Comparison of ENCODE assay signal across 8 mouse cellular contexts in the genomic region with DNA sequence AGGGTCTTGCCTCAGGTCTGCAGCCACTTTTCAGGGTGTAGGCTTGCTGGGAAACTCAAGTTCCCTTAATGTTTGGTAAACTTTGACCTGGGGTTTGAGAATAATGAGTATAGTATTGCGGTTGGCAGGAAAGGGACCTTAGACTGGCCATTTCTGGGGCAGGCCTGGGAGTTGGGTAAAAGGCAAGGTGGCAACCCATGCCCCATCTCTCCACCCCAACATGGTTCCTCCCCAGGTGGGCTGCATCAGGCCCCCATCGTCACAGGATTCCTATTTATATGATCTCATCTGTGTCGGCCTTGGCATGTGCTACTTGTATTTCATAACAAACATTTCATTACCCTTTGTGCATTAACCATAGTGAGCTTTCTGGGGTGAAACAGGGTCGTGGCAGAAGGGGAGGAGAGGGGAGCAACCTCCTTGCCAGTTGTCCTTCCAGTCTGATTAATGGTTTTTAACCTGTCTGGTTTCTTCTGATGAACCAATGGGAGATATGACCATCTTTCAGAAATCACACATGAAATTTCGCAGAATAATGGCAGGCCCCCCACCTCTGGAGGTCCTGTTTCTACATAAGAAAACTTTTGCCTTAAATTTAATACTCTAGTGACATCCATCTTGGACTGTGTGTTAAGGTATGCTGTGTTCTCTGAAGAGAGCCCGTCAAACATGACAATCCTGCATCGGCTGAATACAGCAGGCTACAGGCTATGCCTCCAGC. TPM values are rescaled to one million over a fixed set of nuclear protein-coding genes. Genes with fewer than 3 reads are reported as not detected.
A peak's percentile ranks its signal among the peaks of the same experiment; 100 is the strongest.
DNase-seq lines count a peak whose midpoint lies in the region; ATAC-seq lines count a peak whose summit lies in the region.

No protein-coding gene starts in this region.

- WGBS in heart, embryonic 10.5 days = 17% methylated on average over 7 of the region's 7 CpGs
- WGBS in forebrain, embryonic 10.5 days = 17% methylated on average over 7 of the region's 7 CpGs
- 7% methylated on average over 7 of the region's 7 CpGs for WGBS in kidney, embryonic 14.5 days
- 23% methylated on average over 7 of the region's 7 CpGs for WGBS in midbrain, embryonic 16.5 days

- no peak for ATAC-seq in kidney, embryonic 14.5 days (ENCODE audit: low FRiP score, low TSS enrichment)
- no peak for ATAC-seq in midbrain, embryonic 16.5 days

- peaks cover 7% of the 10 kb centered on the region; the same call in 1 of the 2 replicates for H3K36me3 ChIP-seq in heart, embryonic 10.5 days
- peaks cover 13% of the 10 kb centered on the region for H3K36me3 ChIP-seq in forebrain, embryonic 10.5 days (replicated peaks)
- H3K36me3 ChIP-seq in kidney, embryonic 14.5 days (ENCODE audit: control insufficient read depth, insufficient read depth, low read length) = peaks cover 12% of the 10 kb centered on the region; the same call in 1 of the 2 replicates
- H3K36me3 ChIP-seq in midbrain, embryonic 16.5 days (ENCODE audit: control insufficient read depth, insufficient read depth, low read length) = no peaks in the 10 kb centered on the region

- H3K4me3 ChIP-seq in heart, embryonic 10.5 days = peak overlapping the region; percentile 85
- peak overlapping the region; percentile 81 for H3K4me3 ChIP-seq in forebrain, embryonic 10.5 days
- peak overlapping the region; percentile 87 for H3K4me3 ChIP-seq in kidney, embryonic 14.5 days (ENCODE audit: low read length)
- peak overlapping the region; percentile 40; the same call in 1 of the 2 replicates for H3K4me3 ChIP-seq in midbrain, embryonic 16.5 days (ENCODE audit: low read depth, low read length)

- H3K27me3 ChIP-seq in heart, embryonic 10.5 days (ENCODE audit: insufficient read depth, poor library complexity, severe bottlenecking) = peaks cover 18% of the 10 kb centered on the region; the same call in 1 of the 2 replicates
- H3K27me3 ChIP-seq in forebrain, embryonic 10.5 days (ENCODE audit: poor library complexity, severe bottlenecking) = peaks cover 27% of the 10 kb centered on the region
- H3K27me3 ChIP-seq in kidney, embryonic 14.5 days (ENCODE audit: control insufficient read depth, insufficient read depth, low read length) = no peaks in the 10 kb centered on the region
- peaks cover 8% of the 10 kb centered on the region; the same call in 1 of the 2 replicates for H3K27me3 ChIP-seq in midbrain, embryonic 16.5 days (ENCODE audit: control insufficient read depth, insufficient read depth, low read depth, low read length)

- peak overlapping the region; percentile 79 for H3K4me2 ChIP-seq in kidney, embryonic 14.5 days (replicated peaks; ENCODE audit: low read depth, low read length)
- peak overlapping the region; percentile 68 for H3K4me2 ChIP-seq in midbrain, embryonic 16.5 days (ENCODE audit: low read length)

- peaks cover 72% of the 10 kb centered on the region for H3K4me1 ChIP-seq in heart, embryonic 10.5 days
- peaks cover 92% of the 10 kb centered on the region for H3K4me1 ChIP-seq in forebrain, embryonic 10.5 days
- peaks cover 38% of the 10 kb centered on the region for H3K4me1 ChIP-seq in kidney, embryonic 14.5 days (ENCODE audit: control insufficient read depth, insufficient read depth, low read length)
- peaks cover 24% of the 10 kb centered on the region for H3K4me1 ChIP-seq in midbrain, embryonic 16.5 days (ENCODE audit: control insufficient read depth, insufficient read depth, low read length)

- H3K9me3 ChIP-seq in heart, embryonic 10.5 days = no peaks in the 10 kb centered on the region
- H3K9me3 ChIP-seq in forebrain, embryonic 10.5 days = no peaks in the 10 kb centered on the region
- no peaks in the 10 kb centered on the region for H3K9me3 ChIP-seq in kidney, embryonic 14.5 days (ENCODE audit: control insufficient read depth, low read length)
- H3K9me3 ChIP-seq in midbrain, embryonic 16.5 days (replicated peaks; ENCODE audit: control insufficient read depth, low read length, poor library complexity, severe bottlenecking) = no peaks in the 10 kb centered on the region

- peak overlapping the region; percentile 95 for H3K27ac ChIP-seq in heart, embryonic 10.5 days
- peak overlapping the region; percentile 97 for H3K27ac ChIP-seq in forebrain, embryonic 10.5 days
- peak overlapping the region; percentile 100 for H3K27ac ChIP-seq in kidney, embryonic 14.5 days (ENCODE audit: low read depth, low read length)
- no peak overlapping the region for H3K27ac ChIP-seq in midbrain, embryonic 16.5 days (ENCODE audit: low read length)

- DNase-seq in heart, embryonic 10.5 days (ENCODE audit: low spot score) = no peak
- no peak for DNase-seq in heart, adult 8-10 months (ENCODE audit: low spot score)
- DNase-seq in forebrain, embryonic 10.5 days (ENCODE audit: extremely low spot score, low spot score) = no peak
- DNase-seq in cerebellum, postnatal 14 days = no peak
- no peak for DNase-seq in adrenal gland, postnatal 10 days
- no peak for DNase-seq in spleen, postnatal 10 days (ENCODE audit: low spot score in 2 of 2)

- H3K9ac ChIP-seq in kidney, embryonic 14.5 days (ENCODE audit: low read depth, low read length) = peak overlapping the region; percentile 95
- no peak overlapping the region for H3K9ac ChIP-seq in midbrain, embryonic 16.5 days (ENCODE audit: low read depth, low read length)

RNA-seq across cellular contexts. Expression of a gene that starts 2.9 kb away (rescaled TPM):
- 324 and 492 TPM in 2 replicates for polyA plus RNA-seq in heart, embryonic 10.5 days (2016; fragmentation: Nextera tagmentation; extraction: Ambion mirVana)
- 10 to 100 TPM; 41.4 to 71.3 (median 61.6) TPM for total RNA-seq in heart, adult 8-10 months (2022)
- 488 and 529 TPM in 2 replicates for polyA plus RNA-seq in forebrain, embryonic 10.5 days (2016; fragmentation: Nextera tagmentation; extraction: Ambion mirVana)
- polyA plus RNA-seq in kidney, embryonic 14.5 days (2014; fragmentation: Nextera tagmentation; extraction: Ambion mirVana) = 848 and 979 TPM in 2 replicates
- polyA plus RNA-seq in midbrain, embryonic 16.5 days (2015; fragmentation: Nextera tagmentation; extraction: Ambion mirVana) = 110 and 114 TPM in 2 replicates
- 100 to 1,000 TPM in 1 of 2 experiments, 10 to 100 TPM in 1; 97.2 to 110 TPM for total RNA-seq in adrenal gland, postnatal 10 days (2021)

RNA-seq across cellular contexts. Expression of a gene that starts 26.0 kb away (rescaled TPM):
- polyA plus RNA-seq in heart, embryonic 10.5 days (2016; fragmentation: Nextera tagmentation; extraction: Ambion mirVana) = 6.3 and 6.6 TPM in 2 replicates
- 1 to 10 TPM in 1 of 4 experiments, under 1 TPM in 3; 0.38 to 2.1 (median 0.59) TPM for total RNA-seq in heart, adult 8-10 months (2022)
- 10.3 and 11.4 TPM in 2 replicates for polyA plus RNA-seq in forebrain, embryonic 10.5 days (2016; fragmentation: Nextera tagmentation; extraction: Ambion mirVana)
- polyA plus RNA-seq in kidney, embryonic 14.5 days (2014; fragmentation: Nextera tagmentation; extraction: Ambion mirVana) = 5.7 and 6.0 TPM in 2 replicates
- polyA plus RNA-seq in midbrain, embryonic 16.5 days (2015; fragmentation: Nextera tagmentation; extraction: Ambion mirVana) = 1.4 and 1.6 TPM in 2 replicates
- 10 to 100 TPM in 1 of 2 experiments, 1 to 10 TPM in 1; 7.9 to 14.8 TPM for total RNA-seq in adrenal gland, postnatal 10 days (2021)
